Mouse (Mus musculus) heart, postnatal 4 days (tissue): ENCODE results near the gene Zscan21. TPM values are rescaled to one million over a fixed set of nuclear protein-coding genes. Genes with fewer than 3 reads are reported as not detected.

Experiments used
- DNase-seq: peaks from one replicate; pipeline ENCODE4 v3.0.0; 2021
- microRNA-seq, 2 experiments: library from miRNA; unstranded; fragments of <30 nt; microRNA quantifications; one replicate each; pipeline ENCODE4 v1.2.0; 2021 to 2022
- total RNA-seq, 2 experiments: library from RNA; stranded (reverse); gene quantifications; 2 replicates each; pipeline ENCODE4 v1.2.3; 2021

Gene Zscan21
- total RNA-seq, 2 experiments from 2014 or later = 20.8 to 22.7 TPM

- no peak for DNase-seq
Observed at GRCm38 (mm10) chr5:138132425-138133064, 15.8 kb downstream of the Zscan21 start.

GRCm38 (mm10) chr5:138137257-138137656, 20.6 kb downstream of the Zscan21 start:
- no peak for DNase-seq

GRCm38 (mm10) chr5:138137935-138138549, 21.3 kb downstream of the Zscan21 start:
- DNase-seq = peak; percentile 21

- no peak for DNase-seq
Observed at GRCm38 (mm10) chr5:138138585-138138984, 21.9 kb downstream of the Zscan21 start.

GRCm38 (mm10) chr5:138154390-138154789, 37.7 kb downstream of the Zscan21 start:
- DNase-seq = no peak

GRCm38 (mm10) chr5:138155443-138155976, 38.8 kb downstream of the Zscan21 start, which contains the start of gene Zfp113:
Zfp113 (minus strand) TSS chr5:138155744.
- peak; percentile 88 for DNase-seq

GRCm38 (mm10) chr5:138160224-138160762, 43.6 kb downstream of the Zscan21 start:
- DNase-seq = no peak

- peak; percentile 96 for DNase-seq
Observed at GRCm38 (mm10) chr5:138160842-138161665, 44.4 kb downstream of the Zscan21 start, which contains the start of gene Cops6. Cops6 (plus strand) TSS chr5:138161071.

- no peak for DNase-seq
Observed at GRCm38 (mm10) chr5:138163046-138163445, 46.3 kb downstream of the Zscan21 start.

GRCm38 (mm10) chr5:138163610-138164009, 46.9 kb downstream of the Zscan21 start:
- DNase-seq = no peak

- DNase-seq = no peak
Observed at GRCm38 (mm10) chr5:138165594-138165993, 48.9 kb downstream of the Zscan21 start.

GRCm38 (mm10) chr5:138170936-138171561, 54.3 kb downstream of the Zscan21 start:
- peak; percentile 98 for DNase-seq

GRCm38 (mm10) chr5:138171695-138172491, 55.2 kb downstream of the Zscan21 start, which contains the start of the genes Ap4m1 and Mcm7:
Ap4m1 (plus strand) TSS chr5:138172002.
Mcm7 (minus strand) TSS chr5:138172422.
- peak; percentile 99 for DNase-seq

- no peak for DNase-seq
Observed at GRCm38 (mm10) chr5:138173217-138173616, 56.5 kb downstream of the Zscan21 start.

Small RNAs within 50 kb of the gene (microRNA-seq; reads per million reads assigned to microRNA genes)
- 2,226 to 2,284 reads per million in 2 experiments for gene Mir106b
- gene Mir25 = 503 to 863 reads per million in 2 experiments
- 8,183 to 8,680 reads per million in 2 experiments for gene Mir93

Other genes starting within 250 kb of the Zscan21 start
- gene Pilrb2, start 245.1 kb upstream of the Zscan21 start, total RNA-seq = 1 to 10 TPM in 1 of 2 experiments, not detected in 1; 1.0 TPM
- under 1 TPM; 0.09 to 0.17 TPM for gene Cyp3a13, start 195.3 kb upstream of the Zscan21 start, total RNA-seq
- under 1 TPM; 0.29 to 0.61 TPM for gene Gjc3, start 153.8 kb upstream of the Zscan21 start, total RNA-seq
- gene Azgp1, start 135.4 kb upstream of the Zscan21 start, total RNA-seq = not detected
- not detected for gene Smok3a, start 95.6 kb upstream of the Zscan21 start, total RNA-seq
- gene Smok3b, start 95.5 kb upstream of the Zscan21 start, total RNA-seq = not detected
- not detected for gene Smok3c, start 63.7 kb upstream of the Zscan21 start, total RNA-seq
- 10 to 100 TPM; 22.6 to 25.0 TPM for gene Zkscan1, start 31.8 kb upstream of the Zscan21 start, total RNA-seq
- 10 to 100 TPM in 1 of 2 experiments, 1 to 10 TPM in 1; 7.6 to 10.6 TPM for gene Zfp113, start 38.8 kb downstream of the Zscan21 start, total RNA-seq
- gene Cops6, start 44.2 kb downstream of the Zscan21 start, total RNA-seq = 100 to 1,000 TPM; 134 to 143 TPM
- gene Ap4m1, start 55.1 kb downstream of the Zscan21 start, total RNA-seq = 10 to 100 TPM; 14.0 to 16.7 TPM
- 10 to 100 TPM; 80.5 to 86.4 TPM for gene Mcm7, start 55.5 kb downstream of the Zscan21 start, total RNA-seq
- gene Taf6, start 70.5 kb downstream of the Zscan21 start, total RNA-seq = 10 to 100 TPM; 27.7 to 28.8 TPM
- 1 to 10 TPM; 8.9 to 9.4 TPM for gene Cnpy4, start 70.6 kb downstream of the Zscan21 start, total RNA-seq
- gene Mblac1, start 77.4 kb downstream of the Zscan21 start, total RNA-seq = 1 to 10 TPM; 4.3 to 4.6 TPM
- under 1 TPM in 1 of 2 experiments, not detected in 1; 0.14 TPM for gene Nxpe5, start 109.0 kb downstream of the Zscan21 start, total RNA-seq
- gene Lamtor4, start 138.6 kb downstream of the Zscan21 start, total RNA-seq = 10 to 100 TPM; 59.2 to 66.4 TPM
- gene BC037034, start 147.1 kb downstream of the Zscan21 start, total RNA-seq = 1 to 10 TPM; 7.9 to 8.2 TPM
- gene Gal3st4, start 155.9 kb downstream of the Zscan21 start, total RNA-seq = under 1 TPM; 0.36 to 0.76 TPM
- not detected for gene Gm43720, start 163.1 kb downstream of the Zscan21 start, total RNA-seq
- gene Gpc2, start 163.1 kb downstream of the Zscan21 start, total RNA-seq = 1 to 10 TPM; 2.3 to 2.5 TPM
- gene Stag3, start 163.3 kb downstream of the Zscan21 start, total RNA-seq = 1 to 10 TPM in 1 of 2 experiments, under 1 TPM in 1; 0.26 to 1.3 TPM
- gene Pvrig, start 225.1 kb downstream of the Zscan21 start, total RNA-seq = not detected